Mouse (Mus musculus): ENCODE measurements at regions not wholly inside any gene's neighbourhood (a gene's known extent, or its start where the extent isn't known, plus 50 kb on each side); places are given as distances from the start of the nearest gene placed in this dataset.

- TF ChIP-seq MYOD1 (IDR thresholded peaks at IDR 0.05; ENCODE audit: control insufficient read depth in 1 of 3, insufficient read length in 2 of 3, low read depth in 2 of 3) (no peak), MAX (IDR thresholded peaks at IDR 0.05; ENCODE audit: low read depth) (no peak), POLR2A (IDR thresholded peaks at IDR 0.05; ENCODE audit: insufficient read length, low read depth) (no peak), REST (IDR thresholded peaks at IDR 0.05; ENCODE audit: insufficient read depth, insufficient read length) (no peak), USF1 (IDR thresholded peaks at IDR 0.05; ENCODE audit: low read depth) (no peak), E2F4 (IDR thresholded peaks at IDR 0.05; ENCODE audit: insufficient read depth) (no peak)
Observed at GRCm38 (mm10) chr9:90791871-90792270, 521.3 kb upstream of the Tbc1d2b start.
